Mouse (Mus musculus) forelimb bud, embryonic 11.5 days (tissue): Measurements from ENCODE around the gene Pax1.
A peak's percentile ranks its signal among the peaks of the same experiment; 100 is the strongest.

Experiments used
- DNase-seq: peaks from one replicate; pipeline ENCODE4 v3.0.0-alpha.2; 2012; ENCODE audit warnings: low read depth, low spot score

Gene Pax1

DNA sequence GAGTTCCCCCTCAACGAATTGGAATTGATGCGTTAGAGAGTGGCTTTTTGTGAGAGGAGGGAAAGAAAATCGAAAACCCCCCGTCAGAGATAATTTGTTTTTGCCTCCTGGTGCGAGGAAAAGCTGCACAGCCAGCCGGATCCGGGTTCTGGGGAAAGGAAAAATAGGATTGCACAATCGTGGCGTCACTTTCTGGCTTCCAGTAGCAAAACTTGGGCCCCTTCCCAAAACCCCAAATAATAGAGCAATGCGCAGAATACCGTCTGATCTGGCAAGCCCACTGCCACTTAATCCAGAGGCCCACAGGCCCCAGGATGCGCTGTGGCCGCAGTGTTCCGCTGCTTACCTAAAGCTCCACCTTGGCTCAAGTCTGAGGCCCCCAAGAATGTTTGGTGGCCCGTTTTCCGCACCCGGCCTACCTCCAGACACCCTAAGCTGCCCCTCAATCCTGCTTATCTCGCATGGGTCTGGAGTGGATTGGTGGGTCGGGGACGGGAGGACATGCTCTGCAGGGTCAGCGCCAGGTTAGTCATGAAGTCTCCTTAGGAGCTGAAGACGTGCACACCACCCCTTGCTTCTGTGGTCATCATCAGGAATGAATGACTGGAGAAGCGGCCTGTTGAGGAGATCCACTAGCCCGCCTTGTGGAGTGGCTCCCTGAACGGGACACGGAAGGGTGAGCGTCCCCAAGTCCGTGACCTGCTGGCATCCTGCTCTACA lies 11.4 kb downstream of the Pax1 start:
- DNase-seq: no peak

DNA sequence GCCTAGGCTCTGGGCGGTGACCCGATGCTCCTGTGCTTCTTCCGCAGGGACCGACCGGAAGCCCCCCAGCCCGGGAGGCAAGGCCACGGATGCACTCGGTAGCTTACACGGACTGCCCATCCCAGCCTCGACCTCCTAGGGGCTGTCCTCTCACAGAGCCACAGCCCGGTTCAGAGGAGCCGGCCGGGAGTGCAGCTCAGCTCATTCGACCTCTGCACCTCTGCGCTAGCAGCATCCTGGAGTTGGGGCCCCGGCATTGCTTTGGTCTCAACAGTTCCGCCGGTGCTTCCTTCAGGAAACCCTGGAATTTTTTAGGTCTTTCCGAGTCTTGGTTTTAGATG lies 11.9 kb downstream of the Pax1 start:
- DNase-seq: no peak

DNA sequence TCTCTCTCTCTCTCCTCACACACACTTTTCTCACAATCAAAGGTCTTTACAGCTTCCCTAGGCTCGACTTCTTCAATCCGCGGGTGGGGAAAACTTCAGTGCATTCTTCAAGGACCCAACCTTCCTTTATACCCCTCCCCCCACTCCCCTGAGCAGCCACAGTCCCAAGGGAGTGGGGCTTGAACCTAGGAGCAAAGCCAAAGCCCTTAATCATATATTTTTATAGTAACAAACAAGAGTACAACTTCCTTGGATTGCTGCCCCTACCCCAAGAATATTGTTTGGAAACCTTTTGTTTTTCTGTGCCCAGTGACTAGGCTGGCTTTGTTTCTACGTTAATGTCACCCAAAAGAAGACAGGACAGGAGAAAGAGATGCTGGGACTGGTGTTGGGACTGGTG lies 12.5 kb downstream of the Pax1 start:
- no peak for DNase-seq

DNA sequence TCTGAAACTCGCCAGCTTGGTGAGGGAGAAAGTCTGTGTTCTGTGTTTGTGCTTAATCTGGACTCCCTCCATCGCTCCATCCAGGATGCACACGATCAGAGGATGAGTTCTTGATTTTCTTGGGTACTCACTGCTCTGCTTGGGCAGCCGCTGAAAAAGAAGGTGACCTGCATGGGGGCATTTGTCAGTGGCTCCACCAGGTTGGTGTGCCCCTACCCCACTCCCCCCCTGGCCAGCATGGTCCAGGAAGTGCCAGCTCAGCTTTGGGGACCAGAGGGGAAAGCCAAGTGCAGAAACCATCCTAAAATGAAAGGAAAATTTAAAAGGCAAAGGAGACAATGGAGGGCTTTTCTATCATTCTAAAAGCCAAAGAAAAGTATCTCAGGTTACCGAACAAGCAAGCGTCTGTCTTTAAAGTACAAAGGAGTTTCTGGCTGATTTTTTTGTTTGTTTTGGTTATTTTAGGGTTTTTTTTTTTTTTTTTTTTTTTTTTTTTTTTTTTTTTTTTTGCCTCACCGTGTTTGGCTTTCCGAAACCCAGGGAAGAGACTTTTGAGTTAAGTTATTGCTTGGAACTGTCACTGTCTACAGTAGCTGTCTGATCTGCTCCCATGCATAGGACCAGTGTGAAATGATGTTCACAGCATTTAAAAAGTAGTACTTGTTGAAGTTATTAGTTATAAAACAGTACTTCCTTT lies 13.4 kb downstream of the Pax1 start:
- no peak for DNase-seq

DNA sequence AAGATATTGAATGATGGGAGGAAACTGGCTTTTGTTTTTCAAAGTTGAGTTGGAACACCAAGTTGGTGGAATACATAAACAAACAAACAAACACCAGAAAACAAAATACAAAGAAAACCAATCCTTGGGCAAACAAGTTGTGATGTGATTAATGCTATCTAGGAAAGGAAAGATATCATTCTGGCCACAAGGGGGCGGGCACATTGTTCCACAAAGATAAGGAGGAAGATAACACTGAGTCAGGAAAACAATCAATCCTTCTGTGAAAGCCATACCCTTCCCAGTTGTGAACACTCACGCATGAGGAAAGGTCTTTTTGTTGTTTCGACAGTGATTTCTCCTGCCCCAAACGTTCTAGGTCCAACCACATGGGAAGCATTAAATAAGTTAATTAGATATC lies 17.2 kb downstream of the Pax1 start:
- DNase-seq: no peak

DNA sequence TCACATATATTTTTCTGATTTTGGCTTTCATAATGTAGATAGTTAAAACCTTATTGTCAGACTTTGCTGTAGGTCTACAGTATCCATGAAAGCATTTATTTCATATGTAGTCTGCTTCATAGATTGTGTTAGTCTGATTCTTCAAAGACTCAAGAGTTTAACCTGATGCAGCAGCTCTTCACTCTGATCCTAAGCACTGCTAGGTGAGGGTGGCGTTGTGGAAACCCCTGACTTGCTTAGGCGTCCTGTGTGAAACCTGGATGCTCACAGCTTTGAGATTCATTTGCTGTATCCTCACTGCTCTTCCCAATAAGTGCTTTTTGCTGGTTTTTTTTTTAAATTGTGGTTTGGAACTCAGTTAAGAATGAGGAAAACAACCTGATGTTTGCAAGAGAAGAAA lies 21.6 kb downstream of the Pax1 start:
- no peak for DNase-seq

DNA sequence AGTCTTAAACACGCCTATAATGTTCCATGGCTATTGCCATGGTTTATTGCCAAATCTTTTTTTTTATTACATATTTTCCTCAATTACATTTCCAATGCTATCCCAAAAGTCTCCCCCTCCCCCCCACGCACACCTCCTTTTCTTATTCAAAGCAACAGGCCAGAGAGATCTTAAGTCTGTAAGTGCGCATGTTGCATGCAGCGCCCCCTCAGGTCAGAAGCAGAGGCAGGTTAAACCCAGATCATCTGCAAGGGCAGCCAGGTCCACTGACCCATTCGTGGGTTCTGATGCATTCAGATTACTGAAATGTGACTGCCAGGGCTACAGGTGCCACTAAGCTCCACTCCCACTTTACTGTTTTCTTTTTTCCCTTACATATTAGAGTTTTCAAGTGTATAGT lies 25.2 kb downstream of the Pax1 start:
- no peak for DNase-seq

DNA sequence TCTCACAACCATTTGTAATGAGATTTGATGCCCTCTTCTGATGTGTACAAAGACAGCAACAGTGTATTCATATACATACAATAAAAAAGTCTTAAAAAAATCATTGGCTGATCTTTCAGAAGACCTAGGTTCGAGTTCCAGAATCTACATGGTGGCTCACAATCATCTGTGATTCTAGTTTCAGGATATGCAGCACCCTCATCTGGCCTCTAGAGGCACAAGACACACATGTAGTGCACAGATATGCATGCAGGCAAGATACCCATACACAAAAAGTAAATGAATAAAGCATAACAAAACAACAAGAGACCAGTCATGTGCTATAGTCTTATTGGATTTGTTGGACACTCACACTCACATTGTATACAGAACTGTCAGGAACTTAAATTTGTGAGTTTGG lies 47.6 kb downstream of the Pax1 start:
- DNase-seq: no peak

DNA sequence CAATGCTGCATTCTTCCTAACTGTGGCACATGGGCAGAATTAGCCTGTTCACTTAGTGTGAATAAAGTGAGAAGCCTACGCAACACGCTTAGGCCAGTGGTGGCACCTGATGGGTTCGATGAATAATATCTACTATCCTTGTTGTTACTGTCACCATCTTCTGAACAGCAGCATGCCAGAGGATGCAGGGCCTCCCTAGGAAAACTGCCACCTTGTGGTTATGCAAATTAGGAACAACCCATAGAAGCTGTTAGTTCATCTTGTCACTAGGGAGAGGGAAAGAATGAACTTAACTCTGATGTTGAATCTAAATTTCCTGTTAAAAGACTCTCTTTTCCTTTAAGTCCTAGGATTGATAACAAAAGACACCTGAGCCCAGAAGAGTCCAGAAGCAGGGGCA lies 53.3 kb downstream of the Pax1 start:
- DNase-seq: no peak

DNA sequence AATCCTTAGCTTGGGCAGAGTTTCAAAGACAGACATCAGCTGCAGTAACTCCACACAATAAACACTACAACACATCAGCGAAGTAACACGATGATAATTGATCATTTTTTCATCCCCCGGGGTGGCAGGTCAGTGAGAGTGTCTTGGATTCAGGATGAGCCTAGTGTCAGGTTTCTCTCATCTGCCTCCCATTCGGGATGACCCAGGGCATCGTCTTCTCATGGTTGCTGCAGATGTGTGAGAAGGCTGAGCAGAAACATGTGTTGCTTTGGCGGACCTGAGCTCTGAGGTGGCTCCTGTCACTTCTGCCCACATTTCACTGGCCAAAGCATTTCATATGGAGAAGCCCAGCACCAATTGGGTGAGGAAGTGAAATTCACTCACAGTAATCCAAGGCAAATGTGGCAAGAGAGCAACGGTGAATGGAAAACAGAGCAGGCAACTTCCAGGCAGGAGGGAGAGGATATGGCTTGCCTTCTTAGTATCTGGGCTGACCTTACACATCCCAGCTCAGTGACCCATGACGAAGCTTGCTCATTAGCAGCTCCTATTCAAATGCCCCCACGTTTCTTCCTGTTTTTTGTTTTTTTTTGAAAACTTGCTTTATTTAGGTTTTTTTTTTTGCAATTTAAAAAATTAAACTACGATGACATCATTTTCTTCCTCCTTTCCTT lies 63.0 kb downstream of the Pax1 start:
- no peak for DNase-seq

DNA sequence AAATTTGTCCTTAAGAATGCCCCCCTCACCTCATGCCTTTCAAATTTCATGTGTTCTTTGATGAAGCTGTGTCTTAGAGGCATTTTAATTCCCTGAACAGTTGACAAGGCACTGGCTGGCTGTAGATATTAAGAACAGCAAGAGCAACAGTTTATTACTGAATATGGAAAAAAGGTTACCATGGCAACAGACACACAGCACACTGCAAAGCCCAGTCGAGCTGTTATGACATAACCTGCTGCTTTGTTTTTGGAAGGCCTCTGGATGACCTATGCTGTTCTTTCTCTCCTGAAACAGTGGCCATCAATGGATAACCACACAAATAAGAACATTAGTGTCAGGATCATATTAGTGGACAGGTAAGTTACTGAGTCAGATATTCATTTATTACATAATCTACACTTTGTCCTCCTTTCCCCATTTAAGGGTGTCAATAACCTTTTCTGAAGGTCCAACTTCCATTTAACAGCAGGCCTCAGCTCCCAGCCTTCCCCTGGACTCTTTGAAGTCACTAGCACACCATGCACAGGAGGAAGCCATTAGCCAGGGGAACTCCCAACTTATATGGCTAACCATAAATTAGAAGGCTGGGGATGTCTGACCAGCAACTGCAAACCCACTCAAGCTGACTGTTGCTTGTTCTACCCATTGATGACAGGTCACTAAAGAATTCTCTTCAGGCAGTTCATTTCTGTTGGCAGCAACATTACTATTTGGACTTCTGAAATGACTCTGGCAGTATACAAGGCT lies 68.1 kb downstream of the Pax1 start:
- DNase-seq: peak; percentile 77

DNA sequence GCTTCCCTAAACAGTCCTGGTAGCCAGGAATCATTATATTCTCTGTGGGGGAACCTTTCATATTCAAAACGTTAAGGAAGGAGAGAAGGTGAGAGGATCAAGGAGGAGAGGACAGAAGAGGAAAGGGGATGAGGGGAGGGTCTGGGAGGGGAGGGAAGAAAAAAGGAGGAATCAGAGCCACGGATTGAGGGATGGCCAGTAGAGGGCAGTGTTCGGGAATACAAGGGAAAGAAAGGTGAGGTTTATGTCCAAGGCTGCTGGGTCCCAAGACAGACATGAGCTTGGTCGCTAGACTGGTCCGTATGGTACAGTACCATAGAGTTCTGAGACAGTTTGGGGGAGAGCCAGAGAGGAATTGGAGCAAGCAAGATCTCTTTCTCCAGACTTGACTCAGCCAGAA lies 71.4 kb downstream of the Pax1 start:
- DNase-seq: no peak
